Mouse (Mus musculus): ENCODE data around the gene Ing3. TPM values are rescaled to one million over a fixed set of nuclear protein-coding genes. Genes with fewer than 3 reads are reported as not detected.

The Ing3 gene
- polyA plus RNA-seq, 1 experiment, result 15.9 TPM

DNA sequence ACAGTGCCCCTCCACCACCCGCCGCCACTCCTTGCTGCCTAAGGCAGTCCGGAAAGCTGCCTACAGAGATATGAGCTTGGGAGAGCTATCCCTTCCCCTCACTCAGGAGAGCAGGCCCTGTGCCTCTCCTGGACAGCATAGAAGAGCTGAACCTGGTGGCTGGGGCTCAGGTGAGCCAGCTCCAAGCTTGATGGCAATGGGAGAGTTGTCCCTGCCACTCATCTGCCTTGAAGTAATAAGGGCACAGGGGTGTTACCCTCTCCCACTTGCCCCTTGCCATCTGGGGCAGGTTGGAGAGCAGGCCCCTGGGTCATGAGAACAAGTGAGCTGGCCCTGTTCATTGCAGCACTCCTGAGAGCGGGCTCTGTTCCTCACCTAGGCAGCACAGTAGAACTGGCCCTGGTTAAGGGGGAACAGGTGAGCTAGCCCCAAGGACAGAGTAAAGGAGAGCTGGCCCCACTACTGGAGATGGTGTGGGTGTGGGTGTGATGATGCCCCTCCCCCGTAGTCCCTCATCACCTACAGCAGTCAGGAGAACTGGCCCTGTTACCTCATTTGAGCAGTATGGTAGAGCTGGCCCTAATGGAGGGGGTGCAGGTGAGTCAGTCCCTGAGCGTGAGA is 65.0 kb downstream of the Ing3 start:
- H3K27me3 ChIP-seq (ENCODE audit: control insufficient read depth, insufficient read depth, low read length), result no peaks in the 10 kb centered on the region
- WGBS, result 95% methylated on average over 6 of the region's 6 CpGs

GRCm38 (mm10) chr6:22017631-22018030 is 68.3 kb downstream of the Ing3 start:
- no peak for TF ChIP-seq CTCF (IDR thresholded peaks at IDR 0.05; ENCODE audit: borderline replicate concordance, control insufficient read depth, extremely low read depth, insufficient read depth, low read length, poor library complexity)
- TF ChIP-seq POLR2A (IDR thresholded peaks at IDR 0.05; ENCODE audit: control insufficient read depth, extremely low read depth, insufficient read depth, low read length, poor library complexity), result no peak
- no peak overlapping the region for H3K4me3 ChIP-seq (ENCODE audit: control insufficient read depth, insufficient read depth, low read length)
- H3K36me3 ChIP-seq (ENCODE audit: control insufficient read depth, insufficient read depth, low read length), result no peaks in the 10 kb centered on the region
- WGBS, result 78% methylated on average over 7 of the region's 7 CpGs
- no peak for DNase-seq
- no peaks in the 10 kb centered on the region for H3K27me3 ChIP-seq (ENCODE audit: control insufficient read depth, insufficient read depth, low read length)
- H3K4me1 ChIP-seq (replicated peaks; ENCODE audit: control insufficient read depth, insufficient read depth, low read length), result no peaks in the 10 kb centered on the region
- H3K27ac ChIP-seq (ENCODE audit: control insufficient read depth, insufficient read depth, low read length), result no peak overlapping the region

More for the DNA sequence above, 65.0 kb downstream of the Ing3 start:
- Histone ChIP-seq H3K4me1 (replicated peaks; ENCODE audit: control insufficient read depth, insufficient read depth, low read length) (no peaks in the 10 kb centered on the region), H3K27ac (ENCODE audit: control insufficient read depth, insufficient read depth, low read length) (no peak overlapping the region), H3K36me3 (ENCODE audit: control insufficient read depth, insufficient read depth, low read length) (no peaks in the 10 kb centered on the region), H3K4me3 (ENCODE audit: control insufficient read depth, insufficient read depth, low read length) (no peak overlapping the region)
- TF ChIP-seq CTCF (IDR thresholded peaks at IDR 0.05; ENCODE audit: borderline replicate concordance, control insufficient read depth, extremely low read depth, insufficient read depth, low read length, poor library complexity), result no peak
- no peak for TF ChIP-seq POLR2A (IDR thresholded peaks at IDR 0.05; ENCODE audit: control insufficient read depth, extremely low read depth, insufficient read depth, low read length, poor library complexity)
- no peak for DNase-seq

GRCm38 (mm10) chr6:22018768-22019445 is 69.5 kb downstream of the Ing3 start:
- Histone ChIP-seq H3K36me3 (ENCODE audit: control insufficient read depth, insufficient read depth, low read length) (no peaks in the 10 kb centered on the region), H3K27ac (ENCODE audit: control insufficient read depth, insufficient read depth, low read length) (no peak overlapping the region), H3K27me3 (ENCODE audit: control insufficient read depth, insufficient read depth, low read length) (no peaks in the 10 kb centered on the region), H3K4me3 (ENCODE audit: control insufficient read depth, insufficient read depth, low read length) (no peak overlapping the region), H3K4me1 (replicated peaks; ENCODE audit: control insufficient read depth, insufficient read depth, low read length) (no peaks in the 10 kb centered on the region)
- DNase-seq, result no peak
- WGBS, result 90% methylated on average over 8 of the region's 8 CpGs
- TF ChIP-seq CTCF (IDR thresholded peaks at IDR 0.05; ENCODE audit: borderline replicate concordance, control insufficient read depth, extremely low read depth, insufficient read depth, low read length, poor library complexity), result no peak
- no peak for TF ChIP-seq POLR2A (IDR thresholded peaks at IDR 0.05; ENCODE audit: control insufficient read depth, extremely low read depth, insufficient read depth, low read length, poor library complexity)

DNA sequence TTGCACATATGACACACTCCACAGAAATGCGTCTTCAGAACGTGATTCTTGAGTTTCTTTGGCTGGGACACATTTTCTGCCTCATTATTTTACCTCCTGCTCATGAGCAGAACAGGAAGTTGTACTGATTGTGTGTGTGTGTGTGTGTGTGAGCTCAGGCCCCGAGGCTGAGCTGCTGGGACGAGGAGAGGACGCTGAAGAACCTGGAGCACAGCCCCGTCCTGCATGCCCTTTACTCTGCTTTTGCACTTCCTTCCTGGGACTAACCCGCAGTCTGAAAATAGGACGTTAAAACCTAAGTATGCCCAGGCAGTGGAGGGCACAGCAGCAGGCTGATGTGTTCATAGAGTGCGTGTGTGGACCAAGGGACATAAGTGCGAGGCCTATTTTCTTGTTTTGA is 70.3 kb downstream of the Ing3 start:
- Histone ChIP-seq H3K4me3 (ENCODE audit: control insufficient read depth, insufficient read depth, low read length) (no peak overlapping the region), H3K36me3 (ENCODE audit: control insufficient read depth, insufficient read depth, low read length) (no peaks in the 10 kb centered on the region), H3K27ac (ENCODE audit: control insufficient read depth, insufficient read depth, low read length) (no peak overlapping the region), H3K4me1 (replicated peaks; ENCODE audit: control insufficient read depth, insufficient read depth, low read length) (no peaks in the 10 kb centered on the region), H3K27me3 (ENCODE audit: control insufficient read depth, insufficient read depth, low read length) (no peaks in the 10 kb centered on the region)
- WGBS, result 12% methylated on average over 10 of the region's 10 CpGs
- DNase-seq, result no peak
- no peak for TF ChIP-seq CTCF (IDR thresholded peaks at IDR 0.05; ENCODE audit: borderline replicate concordance, control insufficient read depth, extremely low read depth, insufficient read depth, low read length, poor library complexity)

- no peak overlapping the region for H3K4me3 ChIP-seq (ENCODE audit: control insufficient read depth, insufficient read depth, low read length)
- H3K27ac ChIP-seq (ENCODE audit: control insufficient read depth, insufficient read depth, low read length), result no peak overlapping the region
- no peak for DNase-seq
- H3K4me1 ChIP-seq (replicated peaks; ENCODE audit: control insufficient read depth, insufficient read depth, low read length), result no peaks in the 10 kb centered on the region
- H3K27me3 ChIP-seq (ENCODE audit: control insufficient read depth, insufficient read depth, low read length), result no peaks in the 10 kb centered on the region
- no peaks in the 10 kb centered on the region for H3K36me3 ChIP-seq (ENCODE audit: control insufficient read depth, insufficient read depth, low read length)
- 95% methylated on average over 5 of the region's 5 CpGs for WGBS
- TF ChIP-seq CTCF (IDR thresholded peaks at IDR 0.05; ENCODE audit: borderline replicate concordance, control insufficient read depth, extremely low read depth, insufficient read depth, low read length, poor library complexity) (no peak), POLR2A (IDR thresholded peaks at IDR 0.05; ENCODE audit: control insufficient read depth, extremely low read depth, insufficient read depth, low read length, poor library complexity) (no peak)
Observed at GRCm38 (mm10) chr6:22020696-22021095, 71.3 kb downstream of the Ing3 start.

DNA sequence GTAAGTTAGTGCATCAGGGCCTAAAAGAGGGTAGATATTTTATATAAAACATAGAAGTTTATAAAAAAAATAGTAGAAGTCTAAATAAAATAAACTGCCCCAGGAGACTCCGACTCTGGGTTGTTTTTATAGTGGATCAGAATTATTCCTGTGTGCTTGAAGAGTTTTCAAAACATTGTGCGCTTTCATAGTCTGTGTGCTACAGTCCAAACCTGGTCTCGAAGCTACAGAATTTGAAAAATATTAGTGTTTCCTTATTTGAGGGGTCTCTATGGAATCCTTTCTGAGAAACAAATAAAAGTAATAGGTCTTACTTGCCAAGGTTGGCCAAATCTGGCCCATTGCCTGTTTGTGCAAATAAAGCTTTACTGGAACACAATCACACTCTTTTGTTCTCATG is 71.9 kb downstream of the Ing3 start:
- Histone ChIP-seq H3K4me3 (ENCODE audit: control insufficient read depth, insufficient read depth, low read length) (no peak overlapping the region), H3K36me3 (ENCODE audit: control insufficient read depth, insufficient read depth, low read length) (no peaks in the 10 kb centered on the region), H3K27me3 (ENCODE audit: control insufficient read depth, insufficient read depth, low read length) (no peaks in the 10 kb centered on the region), H3K27ac (ENCODE audit: control insufficient read depth, insufficient read depth, low read length) (no peak overlapping the region), H3K4me1 (replicated peaks; ENCODE audit: control insufficient read depth, insufficient read depth, low read length) (no peaks in the 10 kb centered on the region)
- WGBS, result 96% methylated on average over 3 of the region's 3 CpGs
- no peak for DNase-seq
- TF ChIP-seq CTCF (IDR thresholded peaks at IDR 0.05; ENCODE audit: borderline replicate concordance, control insufficient read depth, extremely low read depth, insufficient read depth, low read length, poor library complexity) (no peak), POLR2A (IDR thresholded peaks at IDR 0.05; ENCODE audit: control insufficient read depth, extremely low read depth, insufficient read depth, low read length, poor library complexity) (no peak)

Data from thymus, adult 2 months (tissue).